Mouse (Mus musculus) C2C12 (cell line): ENCODE data around the gene Arl6ip4. TPM values are rescaled to one million over a fixed set of nuclear protein-coding genes. Genes with fewer than 3 reads are reported as not detected.

Source experiments
- H3K27me3 ChIP-seq: one replicate; pipeline ENCODE4 v1.6.1; 2011; ENCODE audit not compliant: control insufficient read depth, insufficient read depth, insufficient read length
- H3K36me3 ChIP-seq: one replicate; pipeline ENCODE4 v1.6.1; 2011; ENCODE audit not compliant: control insufficient read depth, insufficient read depth
- H3K4me3 ChIP-seq: one replicate; pipeline ENCODE4 v1.5.1; 2011; ENCODE audit warnings: mild to moderate bottlenecking, control low read depth; ENCODE audit not compliant: poor library complexity, insufficient read depth, severe bottlenecking
- H3K79me2 ChIP-seq: one replicate; pipeline ENCODE4 v1.6.1; 2011; ENCODE audit not compliant: control insufficient read depth, insufficient read depth
- H3K79me3 ChIP-seq: one replicate; pipeline ENCODE4 v1.6.1; 2011; ENCODE audit warnings: low read depth, control low read depth
- H3ac ChIP-seq: one replicate; pipeline ENCODE3; 2011; ENCODE audit warnings: low read depth; ENCODE audit not compliant: control insufficient read depth, insufficient read length
- CEBPB ChIP-seq: IDR thresholded peaks from one replicate; pipeline ENCODE4 v1.6.1; 2011; ENCODE audit warnings: low read depth, mild to moderate bottlenecking, control low read depth, moderate library complexity
- CTCF ChIP-seq: IDR thresholded peaks from one replicate; pipeline ENCODE4 v1.5.1; 2011; ENCODE audit not compliant: control insufficient read depth, insufficient read depth, insufficient read length
- FOSL1 ChIP-seq: IDR thresholded peaks from one replicate; pipeline ENCODE4 v1.8.0; 2011; ENCODE audit warnings: mild to moderate bottlenecking, low read length; ENCODE audit not compliant: poor library complexity, insufficient read depth, severe bottlenecking
- MAX ChIP-seq: IDR thresholded peaks from one replicate; pipeline ENCODE4 v1.6.1; 2011; ENCODE audit warnings: mild to moderate bottlenecking, control low read depth
- MYOD1 ChIP-seq: IDR thresholded peaks from one replicate; pipeline ENCODE4 v1.6.1; 2011; ENCODE audit warnings: low read depth; ENCODE audit not compliant: control insufficient read depth, insufficient read length
- MYOG ChIP-seq: IDR thresholded peaks from one replicate; pipeline ENCODE4 v1.6.1; 2011; ENCODE audit not compliant: control insufficient read depth, insufficient read length; ENCODE audit errors: extremely low read depth
- USF1 ChIP-seq: IDR thresholded peaks from one replicate; pipeline ENCODE4 v1.6.1; 2011; ENCODE audit warnings: low read depth, mild to moderate bottlenecking, control low read depth, moderate library complexity
- polyA plus RNA-seq: library from polyadenylated mRNA; unstranded; fragments of >200 nt; fragmentation: generic; extraction: Trizol; gene quantifications from one replicate; pipeline ENCODE4 v1.2.1, GENCODE M21; 2012; ENCODE audit warnings: missing spikeins

The Arl6ip4 gene
- polyA plus RNA-seq, 1 experiment: 79.6 TPM

DNA sequence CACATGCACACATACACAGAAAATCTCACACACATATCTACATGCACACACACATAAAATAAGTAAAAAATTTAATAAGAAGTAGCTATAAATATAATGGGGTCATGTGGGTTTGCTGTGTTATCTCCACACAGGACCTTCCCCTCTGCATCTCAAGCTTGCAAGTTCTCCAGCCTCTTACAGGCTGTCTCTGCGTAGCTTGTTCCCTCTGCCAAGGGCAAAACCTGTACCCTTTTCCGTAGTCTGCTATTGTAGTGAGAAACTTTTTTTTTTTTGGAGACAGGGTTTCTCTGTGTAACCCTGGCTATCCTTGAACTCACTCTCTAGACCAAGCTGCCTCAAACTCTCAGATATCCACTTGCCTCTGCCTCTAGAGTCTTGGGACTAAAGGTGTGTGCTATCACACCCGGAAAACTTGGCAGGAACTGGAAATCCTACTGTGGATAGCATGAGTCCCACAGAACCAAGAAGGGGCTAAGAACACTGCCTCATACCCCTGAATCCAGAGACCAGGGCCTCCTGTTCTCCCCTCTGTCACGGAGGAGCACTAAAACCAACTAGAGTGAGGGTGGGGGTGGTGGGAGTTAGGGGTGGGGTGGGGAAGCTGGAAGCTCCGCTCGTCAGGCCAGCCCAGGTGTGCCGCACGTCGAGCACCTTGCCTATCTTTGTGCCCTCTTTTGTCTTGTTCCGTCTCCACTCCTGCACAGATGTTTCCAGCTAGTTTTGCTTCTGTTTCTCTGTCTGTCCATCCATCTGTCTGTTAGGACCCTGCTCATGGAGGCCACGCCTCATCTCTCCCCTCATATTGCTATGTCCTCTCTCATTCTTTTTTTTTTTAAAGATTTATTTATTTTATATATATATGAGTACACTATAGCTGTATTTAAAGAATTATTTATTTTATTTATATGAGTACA, 15.5 kb upstream of the Arl6ip4 start:
- Histone ChIP-seq H3K27me3 (no peaks in the 10 kb centered on the region), H3K36me3 (no peaks in the 10 kb centered on the region), H3ac (no peak overlapping the region), H3K79me3 (no peaks in the 10 kb centered on the region), H3K79me2 (no peaks in the 10 kb centered on the region), H3K4me3 (no peak overlapping the region)
- no peak for TF ChIP-seq USF1
- no peak for TF ChIP-seq CTCF
- no peak for TF ChIP-seq CEBPB
- no peak for TF ChIP-seq MAX
- no peak for TF ChIP-seq MYOD1
- no peak for TF ChIP-seq MYOG
- no peak for TF ChIP-seq FOSL1

DNA sequence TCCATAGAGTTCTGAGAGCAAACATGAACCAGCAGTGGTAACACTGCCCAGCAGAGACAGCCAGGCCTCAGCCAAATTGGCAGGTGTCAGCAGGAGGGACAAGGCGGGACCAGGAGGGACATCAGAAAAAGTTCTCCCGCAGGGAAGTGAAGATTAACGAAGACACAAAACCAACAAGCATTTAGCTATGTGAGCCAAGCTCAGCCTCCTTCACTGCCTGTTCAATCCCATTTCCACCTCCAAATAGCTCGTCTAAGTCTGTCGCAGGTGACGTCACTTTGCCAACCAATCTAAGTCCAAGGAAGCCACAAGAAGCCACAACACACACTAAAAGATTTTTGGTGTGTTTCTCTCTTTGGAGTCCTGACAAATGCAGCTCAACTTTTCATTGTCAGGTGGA, 13.6 kb upstream of the Arl6ip4 start:
- TF ChIP-seq MYOG (no peak), USF1 (no peak), MYOD1 (no peak), MAX (no peak), CTCF (no peak), FOSL1 (no peak), CEBPB (no peak)
- Histone ChIP-seq H3K4me3 (no peak overlapping the region), H3K36me3 (no peaks in the 10 kb centered on the region), H3K79me2 (no peaks in the 10 kb centered on the region), H3K27me3 (no peaks in the 10 kb centered on the region), H3K79me3 (no peaks in the 10 kb centered on the region), H3ac (no peak overlapping the region)

DNA sequence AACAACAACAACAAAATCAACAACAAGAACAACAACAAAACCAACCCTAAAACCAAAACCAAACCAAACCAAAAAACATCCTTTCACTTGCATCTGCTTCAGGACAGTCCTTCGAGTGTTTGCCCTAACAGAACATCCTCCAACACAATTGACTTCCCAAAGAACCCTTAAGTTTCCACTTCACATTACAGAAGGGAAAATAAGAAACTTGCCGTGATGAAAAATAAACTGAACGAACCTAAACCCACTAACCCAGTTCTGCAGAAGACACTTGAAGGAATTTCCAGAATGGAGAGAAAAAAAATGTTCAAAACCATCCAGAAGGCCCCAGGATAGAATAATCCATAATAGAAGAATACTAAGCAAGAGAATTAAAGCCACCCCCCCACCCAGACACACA, 12.9 kb upstream of the Arl6ip4 start:
- no peaks in the 10 kb centered on the region for H3K36me3 ChIP-seq
- H3K79me3 ChIP-seq: no peaks in the 10 kb centered on the region
- no peaks in the 10 kb centered on the region for H3K27me3 ChIP-seq
- H3K79me2 ChIP-seq: no peaks in the 10 kb centered on the region
- H3ac ChIP-seq: no peak overlapping the region
- no peak overlapping the region for H3K4me3 ChIP-seq
- TF ChIP-seq MYOG (no peak), CEBPB (no peak), CTCF (no peak), MYOD1 (no peak), MAX (no peak), FOSL1 (no peak), USF1 (no peak)

GRCm38 (mm10) chr5:124103552-124103951, 12.3 kb upstream of the Arl6ip4 start:
- no peak overlapping the region for H3ac ChIP-seq
- no peaks in the 10 kb centered on the region for H3K79me3 ChIP-seq
- TF ChIP-seq MYOD1 (no peak), CEBPB (no peak), MYOG (no peak), USF1 (no peak), MAX (no peak), FOSL1 (no peak), CTCF (no peak)
- H3K4me3 ChIP-seq: no peak overlapping the region
- no peaks in the 10 kb centered on the region for H3K79me2 ChIP-seq
- no peaks in the 10 kb centered on the region for H3K36me3 ChIP-seq
- H3K27me3 ChIP-seq: no peaks in the 10 kb centered on the region

DNA sequence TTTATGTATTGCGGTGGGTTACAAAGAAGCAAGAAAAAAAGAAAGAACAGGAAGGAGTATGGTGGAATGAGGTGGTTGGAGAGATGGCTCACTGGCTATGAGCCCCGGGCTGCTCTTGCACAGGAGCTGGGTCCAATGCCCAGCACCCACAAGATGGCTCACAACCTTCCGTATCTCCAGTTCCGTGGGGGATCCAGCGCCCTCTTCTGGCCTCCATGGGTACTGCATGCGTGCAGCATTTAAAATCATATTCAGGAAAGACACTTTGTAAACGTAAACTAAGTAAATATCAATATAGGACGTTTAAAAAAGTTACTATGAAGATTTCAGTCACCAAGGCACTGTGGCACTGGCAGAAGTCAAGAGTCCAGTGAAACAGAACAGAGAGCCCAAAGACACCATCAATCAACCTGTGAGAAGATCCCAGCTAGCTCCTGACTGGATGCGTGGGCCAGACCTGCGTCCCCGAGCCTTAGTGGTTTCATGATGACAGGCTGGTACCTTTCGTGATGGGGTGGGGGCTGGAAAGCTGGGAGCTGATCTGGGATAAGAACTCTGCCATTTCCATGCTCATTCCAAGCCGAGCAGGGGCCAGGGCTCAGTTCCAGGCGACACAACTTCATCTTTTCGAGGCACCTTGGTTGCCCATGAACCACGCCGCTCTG, 4.7 kb upstream of the Arl6ip4 start:
- H3K36me3 ChIP-seq: no peaks in the 10 kb centered on the region
- peak overlapping the region; percentile 76 for H3K4me3 ChIP-seq
- TF ChIP-seq MYOD1 (no peak), MAX (no peak), CTCF (peak; percentile 15)
- H3K27me3 ChIP-seq: no peaks in the 10 kb centered on the region
- peak overlapping the region; percentile 55 for H3ac ChIP-seq
- H3K79me2 ChIP-seq: peaks cover 4% of the 10 kb centered on the region
- H3K79me3 ChIP-seq: peaks cover 3% of the 10 kb centered on the region
